Mouse (Mus musculus): Measurements from ENCODE around the gene Gm33543. TPM values are rescaled to one million over a fixed set of nuclear protein-coding genes. Genes with fewer than 3 reads are reported as not detected.

Gene Gm33543
- polyA plus RNA-seq, 1 experiment, result 0.30 TPM

GRCm38 (mm10) chr10:95797645-95798395, 44.9 kb downstream of the Gm33543 start:
- WGBS, result 96% methylated on average over 12 of the region's 12 CpGs
- DNase-seq, result no peak
- Histone ChIP-seq H3K4me1 (replicated peaks; ENCODE audit: control insufficient read depth, insufficient read depth, low read length) (no peaks in the 10 kb centered on the region), H3K27me3 (ENCODE audit: control insufficient read depth, insufficient read depth, low read length) (no peaks in the 10 kb centered on the region), H3K4me3 (ENCODE audit: control insufficient read depth, insufficient read depth, low read length) (no peak overlapping the region), H3K36me3 (ENCODE audit: control insufficient read depth, insufficient read depth, low read length) (no peaks in the 10 kb centered on the region), H3K27ac (ENCODE audit: control insufficient read depth, insufficient read depth, low read length) (no peak overlapping the region)
- TF ChIP-seq POLR2A (IDR thresholded peaks at IDR 0.05; ENCODE audit: control insufficient read depth, extremely low read depth, insufficient read depth, low read length, poor library complexity) (no peak), CTCF (IDR thresholded peaks at IDR 0.05; ENCODE audit: borderline replicate concordance, control insufficient read depth, extremely low read depth, insufficient read depth, low read length, poor library complexity) (no peak)

DNA sequence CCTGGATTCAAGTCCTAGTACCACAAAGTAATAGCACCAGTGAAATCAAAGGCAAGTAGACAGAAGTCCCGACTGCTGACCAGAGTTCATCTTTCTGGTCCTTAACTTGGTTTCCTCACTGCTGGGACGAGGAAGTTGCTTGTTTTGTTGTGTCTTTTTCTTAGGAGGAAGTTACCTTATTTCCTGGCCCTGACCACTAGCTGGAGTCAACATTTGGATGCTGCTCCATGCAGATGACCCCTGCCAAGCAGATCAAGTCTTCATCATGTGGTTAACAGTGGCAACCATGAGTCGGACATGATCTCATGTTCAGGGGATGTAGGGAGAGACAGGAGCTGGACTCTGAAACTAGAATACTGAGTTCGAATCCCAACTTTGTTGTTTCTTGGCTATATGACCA, 47.2 kb downstream of the Gm33543 start:
- Histone ChIP-seq H3K4me3 (ENCODE audit: control insufficient read depth, insufficient read depth, low read length) (no peak overlapping the region), H3K4me1 (replicated peaks; ENCODE audit: control insufficient read depth, insufficient read depth, low read length) (no peaks in the 10 kb centered on the region), H3K27ac (ENCODE audit: control insufficient read depth, insufficient read depth, low read length) (no peak overlapping the region), H3K27me3 (ENCODE audit: control insufficient read depth, insufficient read depth, low read length) (no peaks in the 10 kb centered on the region), H3K36me3 (ENCODE audit: control insufficient read depth, insufficient read depth, low read length) (no peaks in the 10 kb centered on the region)
- no peak for DNase-seq
- TF ChIP-seq CTCF (IDR thresholded peaks at IDR 0.05; ENCODE audit: borderline replicate concordance, control insufficient read depth, extremely low read depth, insufficient read depth, low read length, poor library complexity) (no peak), POLR2A (IDR thresholded peaks at IDR 0.05; ENCODE audit: control insufficient read depth, extremely low read depth, insufficient read depth, low read length, poor library complexity) (no peak)
- WGBS, result 73% methylated on average over 4 of the region's 4 CpGs

- Histone ChIP-seq H3K4me1 (replicated peaks; ENCODE audit: control insufficient read depth, insufficient read depth, low read length) (no peaks in the 10 kb centered on the region), H3K4me3 (ENCODE audit: control insufficient read depth, insufficient read depth, low read length) (no peak overlapping the region), H3K27ac (ENCODE audit: control insufficient read depth, insufficient read depth, low read length) (no peak overlapping the region), H3K27me3 (ENCODE audit: control insufficient read depth, insufficient read depth, low read length) (no peaks in the 10 kb centered on the region), H3K36me3 (ENCODE audit: control insufficient read depth, insufficient read depth, low read length) (no peaks in the 10 kb centered on the region)
- 93% methylated on average over 6 of the region's 6 CpGs for WGBS
- TF ChIP-seq POLR2A (IDR thresholded peaks at IDR 0.05; ENCODE audit: control insufficient read depth, extremely low read depth, insufficient read depth, low read length, poor library complexity), result no peak
- no peak for TF ChIP-seq CTCF (IDR thresholded peaks at IDR 0.05; ENCODE audit: borderline replicate concordance, control insufficient read depth, extremely low read depth, insufficient read depth, low read length, poor library complexity)
- no peak for DNase-seq
Measured at GRCm38 (mm10) chr10:95794706-95795105, 48.0 kb downstream of the Gm33543 start.

- H3K27me3 ChIP-seq (ENCODE audit: control insufficient read depth, insufficient read depth, low read length), result no peaks in the 10 kb centered on the region
- H3K36me3 ChIP-seq (ENCODE audit: control insufficient read depth, insufficient read depth, low read length), result no peaks in the 10 kb centered on the region
- no peak overlapping the region for H3K4me3 ChIP-seq (ENCODE audit: control insufficient read depth, insufficient read depth, low read length)
- H3K27ac ChIP-seq (ENCODE audit: control insufficient read depth, insufficient read depth, low read length), result no peak overlapping the region
- H3K4me1 ChIP-seq (replicated peaks; ENCODE audit: control insufficient read depth, insufficient read depth, low read length), result no peaks in the 10 kb centered on the region
- WGBS, result 95% methylated on average over 8 of the region's 8 CpGs
- no peak for DNase-seq
- TF ChIP-seq POLR2A (IDR thresholded peaks at IDR 0.05; ENCODE audit: control insufficient read depth, extremely low read depth, insufficient read depth, low read length, poor library complexity) (no peak), CTCF (IDR thresholded peaks at IDR 0.05; ENCODE audit: borderline replicate concordance, control insufficient read depth, extremely low read depth, insufficient read depth, low read length, poor library complexity) (no peak)
Measured at GRCm38 (mm10) chr10:95791427-95791804, 51.3 kb downstream of the Gm33543 start.

GRCm38 (mm10) chr10:95790771-95791426, 51.8 kb downstream of the Gm33543 start:
- 85% methylated on average over 15 of the region's 15 CpGs for WGBS
- Histone ChIP-seq H3K27ac (ENCODE audit: control insufficient read depth, insufficient read depth, low read length) (no peak overlapping the region), H3K4me1 (replicated peaks; ENCODE audit: control insufficient read depth, insufficient read depth, low read length) (no peaks in the 10 kb centered on the region)

GRCm38 (mm10) chr10:95787176-95787575, 55.6 kb downstream of the Gm33543 start:
- H3K36me3 ChIP-seq (ENCODE audit: control insufficient read depth, insufficient read depth, low read length), result no peaks in the 10 kb centered on the region
- no peaks in the 10 kb centered on the region for H3K27me3 ChIP-seq (ENCODE audit: control insufficient read depth, insufficient read depth, low read length)
- H3K27ac ChIP-seq (ENCODE audit: control insufficient read depth, insufficient read depth, low read length), result no peak overlapping the region
- H3K4me3 ChIP-seq (ENCODE audit: control insufficient read depth, insufficient read depth, low read length), result no peak overlapping the region
- DNase-seq, result no peak
- no peaks in the 10 kb centered on the region for H3K4me1 ChIP-seq (replicated peaks; ENCODE audit: control insufficient read depth, insufficient read depth, low read length)
- no peak for TF ChIP-seq POLR2A (IDR thresholded peaks at IDR 0.05; ENCODE audit: control insufficient read depth, extremely low read depth, insufficient read depth, low read length, poor library complexity)
- no peak for TF ChIP-seq CTCF (IDR thresholded peaks at IDR 0.05; ENCODE audit: borderline replicate concordance, control insufficient read depth, extremely low read depth, insufficient read depth, low read length, poor library complexity)
- WGBS, result 92% methylated on average over 2 of the region's 2 CpGs

More at GRCm38 (mm10) chr10:95790771-95791426, 51.8 kb downstream of the Gm33543 start:
- Histone ChIP-seq H3K27me3 (ENCODE audit: control insufficient read depth, insufficient read depth, low read length) (no peaks in the 10 kb centered on the region), H3K4me3 (ENCODE audit: control insufficient read depth, insufficient read depth, low read length) (no peak overlapping the region), H3K36me3 (ENCODE audit: control insufficient read depth, insufficient read depth, low read length) (no peaks in the 10 kb centered on the region)
- DNase-seq, result no peak
- TF ChIP-seq CTCF (IDR thresholded peaks at IDR 0.05; ENCODE audit: borderline replicate concordance, control insufficient read depth, extremely low read depth, insufficient read depth, low read length, poor library complexity), result no peak
- TF ChIP-seq POLR2A (IDR thresholded peaks at IDR 0.05; ENCODE audit: control insufficient read depth, extremely low read depth, insufficient read depth, low read length, poor library complexity), result no peak
